Mouse (Mus musculus) intestine, embryonic 15.5 days (tissue): Measurements from ENCODE around the gene Cuedc1. TPM values are rescaled to one million over a fixed set of nuclear protein-coding genes. Genes with fewer than 3 reads are reported as not detected.
A peak's percentile ranks its signal among the peaks of the same experiment; 100 is the strongest.

Experiments used
- ATAC-seq: fragments of 200-750 bp; cut with Nextera tagmentation; 2 replicates; pipeline ENCODE4 v1.8.0; 2017; ENCODE audit warnings: moderate TSS enrichment, moderate library complexity
- H3K27ac ChIP-seq: fragments of 300-500 bp; sonication (generic); 2 replicates; pipeline ENCODE4 v1.5.1; 2015; ENCODE audit warnings: mild to moderate bottlenecking, inconsistent platforms
- H3K27me3 ChIP-seq: fragments of 300-500 bp; sonication (generic); replicated peaks from 2 replicates; pipeline ENCODE4 v1.6.1; 2015; ENCODE audit warnings: inconsistent platforms
- H3K36me3 ChIP-seq: fragments of 300-500 bp; sonication (generic); 2 replicates; pipeline ENCODE4 v1.6.1; 2015; ENCODE audit warnings: inconsistent platforms
- H3K4me1 ChIP-seq: fragments of 300-500 bp; sonication (generic); replicated peaks from 2 replicates; pipeline ENCODE4 v1.6.1; 2015; ENCODE audit warnings: inconsistent platforms
- H3K4me2 ChIP-seq: fragments of 300-500 bp; sonication (generic); replicated peaks from 2 replicates; pipeline ENCODE4 v1.6.1; 2015; ENCODE audit warnings: mild to moderate bottlenecking, inconsistent platforms
- H3K4me3 ChIP-seq: fragments of 300-500 bp; sonication (generic); replicated peaks from 2 replicates; pipeline ENCODE4 v1.5.1; 2015; ENCODE audit warnings: inconsistent platforms
- H3K9ac ChIP-seq: fragments of 300-500 bp; sonication (generic); 2 replicates; pipeline ENCODE4 v1.6.1; 2015; ENCODE audit warnings: inconsistent platforms
- H3K9me3 ChIP-seq: fragments of 300-500 bp; sonication (generic); 2 replicates; pipeline ENCODE4 v1.6.1; 2016; ENCODE audit warnings: inconsistent platforms
- WGBS: fragments of 180-500 bp; shearing (Covaris S2); methylation state at CpG from one replicate; pipeline ENCODE4 v1.1.7; 2015; 5-methylcytosine and 5-hydroxymethylcytosine counted together
- polyA plus RNA-seq: library from polyadenylated mRNA; unstranded; fragments of >200 nt; fragmentation: Nextera tagmentation; extraction: Ambion mirVana; gene quantifications from 2 replicates; pipeline ENCODE4 v1.2.1, GENCODE M21; 2015

Cuedc1 gene
- polyA plus RNA-seq, 1 experiment from 2014 or later, result 14.2 TPM

DNA sequence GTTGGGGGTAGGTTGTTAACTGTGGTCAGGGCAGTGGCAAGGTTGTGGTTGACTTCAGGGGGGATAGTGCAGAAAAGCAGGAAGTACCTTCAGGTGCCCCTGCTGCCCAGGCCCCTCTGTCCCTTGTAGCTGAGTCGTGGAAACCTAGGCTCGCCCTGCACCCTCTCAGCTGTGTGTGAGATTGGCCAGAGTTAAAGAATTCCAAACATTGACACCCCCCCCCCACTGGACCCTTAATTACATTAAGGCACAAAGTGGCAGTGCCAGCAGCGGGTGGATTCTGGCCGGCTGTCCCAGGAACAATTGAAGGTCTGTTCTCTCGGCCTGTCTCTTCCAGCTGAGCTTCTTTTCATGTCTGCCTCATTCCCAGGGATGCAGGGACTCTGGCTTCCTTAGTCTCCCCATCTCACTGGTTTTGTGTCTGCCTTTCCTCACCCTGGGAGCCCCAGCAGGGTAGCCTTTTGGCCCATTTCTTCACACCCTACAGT, 28.5 kb downstream of the Cuedc1 start:
- H3K27ac ChIP-seq, result no peak overlapping the region

DNA sequence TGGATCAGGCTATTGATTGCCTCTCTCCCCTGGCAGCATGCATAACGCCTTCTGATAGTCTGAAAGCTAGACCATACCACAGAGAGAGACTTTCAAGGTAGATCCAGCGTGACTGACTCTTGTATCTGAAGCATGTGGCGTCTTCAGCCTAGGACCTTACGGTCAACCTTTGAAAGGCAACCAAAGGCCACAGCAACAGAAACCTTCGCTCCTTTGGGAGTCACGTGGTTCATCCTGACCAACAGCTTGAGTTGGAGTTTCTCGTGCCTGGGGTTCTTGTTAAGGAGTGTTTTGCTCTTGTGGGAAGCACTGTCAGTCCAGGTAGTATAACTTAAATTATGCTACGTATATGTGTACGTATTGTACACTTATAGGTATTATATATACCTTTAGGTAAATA, 30.6 kb downstream of the Cuedc1 start:
- H3K36me3 ChIP-seq, result no peaks in the 10 kb centered on the region
- H3K27me3 ChIP-seq, result no peaks in the 10 kb centered on the region
- H3K4me2 ChIP-seq, result no peak overlapping the region
- no peaks in the 10 kb centered on the region for H3K9me3 ChIP-seq
- peaks cover 9% of the 10 kb centered on the region; the same call in 1 of the 2 replicates for H3K4me1 ChIP-seq
- no peak overlapping the region for H3K9ac ChIP-seq
- H3K27ac ChIP-seq, result no peak overlapping the region
- ATAC-seq, result no peak
- 87% methylated on average over 9 of the region's 9 CpGs for WGBS
- H3K4me3 ChIP-seq, result no peak overlapping the region

More for the DNA sequence above, 28.5 kb downstream of the Cuedc1 start:
- Histone ChIP-seq H3K36me3 (no peaks in the 10 kb centered on the region), H3K4me1 (0 out of 2 replicates have a peak, but pooled peaks cover under 1% of the 10 kb centered on the region), H3K27me3 (no peaks in the 10 kb centered on the region), H3K9me3 (no peaks in the 10 kb centered on the region), H3K4me3 (no peak overlapping the region), H3K4me2 (no peak overlapping the region), H3K9ac (no peak overlapping the region)
- 47% methylated on average over 5 of the region's 5 CpGs for WGBS
- ATAC-seq, result no peak

DNA sequence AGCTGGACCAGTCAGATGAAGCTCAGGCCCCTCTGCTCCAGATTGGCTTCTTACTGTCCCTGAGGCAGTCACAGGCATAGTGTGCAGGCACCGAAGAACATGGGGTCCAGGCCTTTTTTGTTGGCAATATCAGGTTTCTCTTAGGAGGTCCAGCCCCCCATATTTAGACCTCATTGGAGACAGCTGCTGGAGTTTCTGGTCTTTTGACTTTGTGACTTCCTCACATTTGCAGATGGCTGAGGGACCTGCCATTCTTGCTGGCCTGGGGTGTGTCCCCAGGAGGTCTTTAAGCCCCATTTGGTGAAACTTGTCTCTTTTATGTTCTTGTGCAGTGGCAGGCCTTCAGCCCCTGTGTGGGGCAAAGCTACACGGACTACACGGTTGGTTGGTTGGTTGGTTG, 31.4 kb downstream of the Cuedc1 start:
- no peaks in the 10 kb centered on the region for H3K9me3 ChIP-seq
- no peak overlapping the region for H3K4me2 ChIP-seq
- peaks cover 9% of the 10 kb centered on the region; the same call in 1 of the 2 replicates for H3K4me1 ChIP-seq
- 87% methylated on average over 3 of the region's 3 CpGs for WGBS
- H3K9ac ChIP-seq, result no peak overlapping the region
- H3K27me3 ChIP-seq, result no peaks in the 10 kb centered on the region
- no peaks in the 10 kb centered on the region for H3K36me3 ChIP-seq
- no peak overlapping the region for H3K4me3 ChIP-seq
- ATAC-seq, result no peak
- no peak overlapping the region for H3K27ac ChIP-seq

DNA sequence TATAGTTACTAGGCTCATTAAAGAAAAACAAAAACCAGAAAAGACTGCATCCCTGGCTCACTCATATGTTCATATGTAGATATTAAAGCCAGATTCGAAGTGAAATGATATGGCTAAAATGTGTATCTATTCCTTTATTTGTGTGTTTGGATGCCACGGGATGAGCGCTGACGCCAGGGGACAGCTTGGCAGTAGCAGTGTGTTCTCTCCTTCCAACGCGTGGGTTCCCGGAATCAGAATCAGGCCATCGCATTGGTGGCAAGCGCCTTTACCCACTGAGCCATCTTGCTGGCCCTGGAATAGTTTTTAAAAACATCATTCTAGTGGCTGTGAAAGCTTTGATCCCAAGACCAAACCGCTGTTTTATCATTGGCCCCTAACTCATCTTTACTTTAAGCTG, 32.1 kb downstream of the Cuedc1 start:
- no peak overlapping the region for H3K4me3 ChIP-seq
- H3K4me1 ChIP-seq, result peaks cover 9% of the 10 kb centered on the region; the same call in 1 of the 2 replicates
- no peaks in the 10 kb centered on the region for H3K36me3 ChIP-seq
- H3K27ac ChIP-seq, result no peak overlapping the region
- no peaks in the 10 kb centered on the region for H3K9me3 ChIP-seq
- no peak overlapping the region for H3K4me2 ChIP-seq
- H3K27me3 ChIP-seq, result no peaks in the 10 kb centered on the region
- H3K9ac ChIP-seq, result no peak overlapping the region
- WGBS, result 97% methylated on average over 10 of the region's 10 CpGs
- no peak for ATAC-seq

DNA sequence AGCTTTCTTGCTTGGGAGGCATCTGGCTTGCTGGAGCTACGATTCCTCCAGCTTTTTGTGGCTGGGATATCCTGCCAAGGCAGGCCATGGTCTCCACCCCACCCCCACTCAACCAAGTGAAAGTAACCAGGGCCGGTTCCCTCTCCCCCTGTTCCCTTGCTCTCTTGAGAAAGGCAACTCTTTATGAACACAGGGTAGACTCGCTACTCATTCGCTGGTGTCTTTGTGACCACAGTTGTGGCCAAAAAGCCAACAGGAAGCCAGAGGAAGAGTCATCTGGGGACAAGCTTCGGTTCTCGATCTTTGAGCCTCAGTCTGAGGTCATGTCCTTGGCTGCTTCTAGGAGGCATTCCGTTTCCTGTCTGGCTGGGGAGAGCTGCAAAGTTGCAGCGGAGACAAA, 34.0 kb downstream of the Cuedc1 start:
- peak; percentile 34 for ATAC-seq
- Histone ChIP-seq H3K4me3 (no peak overlapping the region), H3K27ac (peak overlapping the region; percentile 18), H3K4me1 (peaks cover 9% of the 10 kb centered on the region; the same call in 1 of the 2 replicates), H3K4me2 (peak overlapping the region; percentile 7; the same call in 1 of the 2 replicates), H3K36me3 (no peaks in the 10 kb centered on the region), H3K9ac (no peak overlapping the region), H3K9me3 (no peaks in the 10 kb centered on the region), H3K27me3 (no peaks in the 10 kb centered on the region)
- WGBS, result 39% methylated on average over 8 of the region's 8 CpGs

DNA sequence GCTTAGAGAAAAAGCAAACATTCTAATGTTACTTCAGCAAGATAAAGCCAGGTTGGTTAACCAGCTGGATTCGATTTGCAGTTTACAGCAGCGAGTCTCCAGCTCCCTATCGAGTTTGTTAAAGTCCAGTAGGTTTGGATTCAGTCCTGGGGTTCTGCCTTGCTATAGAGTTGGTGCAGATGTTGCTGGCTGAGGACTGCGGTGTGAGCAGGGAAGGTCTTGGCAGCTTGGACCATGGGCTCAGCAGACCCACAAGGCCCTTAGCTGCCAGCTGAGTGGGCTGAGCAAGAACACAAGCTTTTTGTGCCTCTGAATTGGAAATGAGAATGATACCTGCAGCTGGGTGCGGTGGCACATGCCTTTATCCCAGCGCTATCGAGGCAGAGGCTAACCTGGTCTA, 37.4 kb downstream of the Cuedc1 start:
- no peak overlapping the region for H3K27ac ChIP-seq
- no peak overlapping the region for H3K9ac ChIP-seq
- no peaks in the 10 kb centered on the region for H3K9me3 ChIP-seq
- no peak overlapping the region for H3K4me2 ChIP-seq
- no peak for ATAC-seq
- WGBS, result 52% methylated on average over 7 of the region's 7 CpGs
- H3K4me1 ChIP-seq, result peaks cover 23% of the 10 kb centered on the region
- no peak overlapping the region for H3K4me3 ChIP-seq
- no peaks in the 10 kb centered on the region for H3K27me3 ChIP-seq
- H3K36me3 ChIP-seq, result no peaks in the 10 kb centered on the region

DNA sequence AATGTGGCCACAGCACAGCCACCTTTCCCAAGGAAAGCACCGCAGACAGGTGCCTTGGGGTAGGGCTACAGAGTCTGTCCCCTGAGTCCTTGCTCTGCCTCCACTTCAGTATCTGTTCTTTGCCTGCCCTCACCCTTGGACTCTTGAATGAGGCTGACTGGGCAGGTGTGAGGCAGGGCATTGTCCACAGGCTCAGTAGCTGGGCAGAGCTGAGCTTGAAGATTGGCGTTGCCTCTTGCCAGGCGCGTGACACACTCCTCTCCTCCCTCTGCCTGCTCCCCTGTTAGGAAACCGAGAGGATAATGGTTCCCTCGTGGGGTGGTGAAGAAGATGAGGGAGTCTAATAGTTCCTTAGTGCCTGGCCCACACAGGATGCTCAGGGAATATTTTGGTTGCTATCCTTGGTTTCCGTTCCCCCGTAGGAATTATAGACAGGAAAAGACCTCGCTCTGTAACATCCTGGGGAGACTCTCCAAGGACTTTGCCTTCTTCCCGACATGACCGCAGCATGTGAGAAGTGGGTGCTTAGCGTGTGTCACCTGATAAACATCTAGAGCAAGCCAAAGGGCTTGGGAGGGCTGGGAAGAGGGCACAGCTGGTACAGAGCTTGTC, 40.1 kb downstream of the Cuedc1 start:
- 73% methylated on average over 12 of the region's 12 CpGs for WGBS
- Histone ChIP-seq H3K4me1 (peaks cover 26% of the 10 kb centered on the region), H3K4me2 (no peak overlapping the region), H3K27ac (no peak overlapping the region), H3K4me3 (no peak overlapping the region), H3K27me3 (no peaks in the 10 kb centered on the region), H3K9ac (no peak overlapping the region), H3K36me3 (no peaks in the 10 kb centered on the region), H3K9me3 (no peaks in the 10 kb centered on the region)
- no peak for ATAC-seq

DNA sequence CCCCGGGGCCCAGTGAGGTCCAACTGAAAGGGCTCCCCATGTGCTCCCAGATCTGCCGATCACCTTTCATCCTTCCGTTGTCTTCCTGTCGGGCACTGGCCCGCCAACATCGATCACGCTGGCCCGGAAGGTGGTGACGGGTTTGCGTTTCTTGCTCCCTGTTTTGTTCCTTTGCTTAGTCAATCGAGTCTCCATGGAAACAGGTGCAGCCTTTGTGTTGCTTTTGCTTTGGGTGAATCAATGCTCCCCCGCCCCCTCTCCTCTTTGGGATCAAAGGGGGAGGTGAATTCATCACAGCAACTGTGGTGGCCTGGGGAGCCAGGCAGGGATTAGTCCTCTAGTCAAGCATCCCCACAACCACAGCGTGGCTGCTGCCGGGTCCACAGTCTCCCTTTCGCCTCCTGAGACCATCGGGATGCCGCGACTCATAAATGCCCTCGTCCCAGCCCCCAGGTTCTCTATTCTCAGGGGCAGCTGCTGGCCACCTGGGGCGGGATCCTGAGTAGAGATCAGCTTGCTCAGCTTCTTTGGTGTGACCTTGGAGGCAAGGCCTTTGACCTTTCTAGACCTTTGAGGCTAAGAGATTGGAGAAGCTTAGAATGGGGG, 41.5 kb downstream of the Cuedc1 start:
- H3K4me2 ChIP-seq, result 0 out of 2 replicates have a peak overlapping the region, but pooled peaks have one; percentile 14
- H3K27me3 ChIP-seq, result no peaks in the 10 kb centered on the region
- no peak for ATAC-seq
- H3K9ac ChIP-seq, result no peak overlapping the region
- H3K4me1 ChIP-seq, result peaks cover 26% of the 10 kb centered on the region
- H3K36me3 ChIP-seq, result no peaks in the 10 kb centered on the region
- peak overlapping the region; percentile 42; the same call in 1 of the 2 replicates for H3K27ac ChIP-seq
- no peaks in the 10 kb centered on the region for H3K9me3 ChIP-seq
- no peak overlapping the region for H3K4me3 ChIP-seq
- WGBS, result 28% methylated on average over 20 of the region's 20 CpGs

DNA sequence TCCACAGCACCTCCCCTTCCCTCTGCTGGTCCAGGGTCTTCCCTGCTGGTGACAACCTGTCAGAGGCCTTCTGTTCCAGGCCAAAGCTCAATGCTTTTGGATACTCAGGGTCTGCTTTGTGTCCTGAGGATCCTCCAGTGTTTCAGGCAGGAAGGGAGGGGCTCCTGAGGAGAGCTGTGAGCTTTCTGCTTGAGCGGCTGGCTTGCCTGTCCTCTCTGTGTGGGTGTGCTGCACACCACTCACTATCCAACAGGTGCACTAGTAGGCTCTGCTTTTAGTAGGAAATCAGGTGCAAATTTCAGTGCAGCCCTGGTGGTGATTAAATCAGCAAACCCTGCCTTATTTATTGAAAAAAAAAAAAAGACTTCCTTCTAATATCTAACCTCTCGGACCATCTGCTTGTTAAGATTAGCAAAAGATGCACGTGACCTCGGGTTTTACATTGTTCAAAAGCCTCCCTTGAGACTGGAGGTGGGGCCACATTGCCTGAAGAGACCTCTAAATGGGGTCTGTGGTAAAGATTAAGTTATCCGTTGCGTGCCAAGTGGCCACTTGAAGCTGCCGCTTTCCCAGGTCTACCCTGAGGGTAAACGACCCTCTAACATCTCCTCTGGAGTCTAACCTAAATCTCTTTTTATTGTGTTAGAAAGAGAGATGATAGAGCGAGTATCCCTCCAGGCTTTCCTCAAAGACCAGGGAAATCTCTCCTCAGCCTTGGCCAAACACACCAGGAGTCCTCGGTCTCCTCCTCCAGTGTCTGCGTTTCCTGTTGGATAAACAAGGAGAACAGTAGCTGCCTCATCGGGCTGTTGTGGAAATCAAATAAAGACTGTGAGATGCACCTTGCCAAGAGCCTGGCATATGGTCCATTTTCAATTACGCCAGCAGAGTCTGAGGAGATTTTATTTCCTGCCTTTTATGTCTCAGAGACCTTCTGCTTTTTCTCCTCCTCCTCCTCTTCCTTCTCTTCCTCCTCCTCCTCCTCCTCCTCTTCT, 42.5 kb downstream of the Cuedc1 start:
- Histone ChIP-seq H3K4me1 (peaks cover 26% of the 10 kb centered on the region), H3K4me2 (0 out of 2 replicates have a peak overlapping the region, but pooled peaks have one; percentile 1), H3K9me3 (no peaks in the 10 kb centered on the region), H3K4me3 (no peak overlapping the region), H3K9ac (no peak overlapping the region), H3K36me3 (no peaks in the 10 kb centered on the region), H3K27ac (peak overlapping the region; percentile 49), H3K27me3 (no peaks in the 10 kb centered on the region)
- ATAC-seq, result peak; percentile 42; the same call in 1 of the 2 replicates
- 41% methylated on average over 13 of the region's 13 CpGs for WGBS

DNA sequence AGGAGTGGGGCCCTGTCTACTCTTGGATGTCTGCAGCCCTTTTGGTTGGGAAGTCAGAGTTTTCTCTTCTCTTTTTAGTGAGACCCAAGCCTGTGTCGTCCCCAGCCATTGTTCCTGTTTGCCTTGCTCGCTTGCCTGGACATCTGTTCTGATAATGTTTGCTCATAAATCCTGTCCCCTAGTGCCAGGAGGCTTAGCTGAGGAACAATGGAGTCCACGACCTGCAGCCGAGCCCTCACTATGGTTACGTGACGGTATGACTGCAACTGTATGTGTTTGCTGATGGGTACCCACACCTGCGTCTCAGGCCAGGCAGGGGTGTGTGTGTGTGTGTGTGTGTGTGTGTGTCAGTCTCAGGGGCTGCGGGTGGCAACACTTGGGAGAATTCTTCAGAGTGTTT, 44.5 kb downstream of the Cuedc1 start:
- no peak for ATAC-seq
- Histone ChIP-seq H3K4me2 (no peak overlapping the region), H3K36me3 (no peaks in the 10 kb centered on the region), H3K4me3 (no peak overlapping the region), H3K9me3 (no peaks in the 10 kb centered on the region), H3K9ac (no peak overlapping the region), H3K4me1 (peaks cover 36% of the 10 kb centered on the region), H3K27me3 (no peaks in the 10 kb centered on the region), H3K27ac (no peak overlapping the region)
- WGBS, result 42% methylated on average over 8 of the region's 8 CpGs

DNA sequence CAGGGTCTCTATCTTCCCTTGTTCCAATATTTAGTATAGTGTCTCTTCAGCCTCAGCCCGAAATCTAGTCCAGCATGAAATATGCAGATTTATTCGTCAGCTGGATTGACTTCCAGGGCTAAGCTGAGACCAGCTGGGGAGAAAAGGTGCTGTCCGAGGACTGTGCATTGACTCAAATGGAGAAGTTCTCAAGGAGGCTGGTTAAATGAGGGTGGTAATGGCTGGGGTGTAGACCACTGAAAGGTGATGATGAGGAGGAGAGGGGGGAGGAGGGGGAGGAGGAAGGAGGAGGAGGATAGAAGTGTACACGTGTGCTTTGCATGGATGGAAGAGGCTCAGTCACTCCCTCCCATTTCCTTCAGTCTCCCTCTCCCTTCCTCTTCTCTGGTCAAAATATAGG, 46.2 kb downstream of the Cuedc1 start:
- ATAC-seq, result no peak
- Histone ChIP-seq H3K4me1 (peaks cover 43% of the 10 kb centered on the region), H3K9me3 (no peaks in the 10 kb centered on the region), H3K9ac (no peak overlapping the region), H3K27me3 (no peaks in the 10 kb centered on the region), H3K36me3 (no peaks in the 10 kb centered on the region), H3K4me2 (no peak overlapping the region), H3K4me3 (no peak overlapping the region), H3K27ac (no peak overlapping the region)
- WGBS, result 56% methylated on average over 4 of the region's 4 CpGs
